Mouse (Mus musculus) embryo, embryonic 9.5 days (tissue): ENCODE measurements around the gene Mcm7.
A peak's percentile ranks its signal among the peaks of the same experiment; 100 is the strongest.
"Not testable (repeated sequence)": the region's sequence is repeated elsewhere in the genome, so short reads cannot be mapped to it uniquely, and the experiment has no call there.

ENCODE experiments used
- DNase-seq: peaks from one replicate; pipeline ENCODE4 v3.0.0-alpha.2; 2017; ENCODE audit errors: extremely low spot score

Gene Mcm7

GRCm38 (mm10) chr5:138171695-138172491 lies at the start of gene Mcm7, which contains the start of gene Ap4m1:
Mcm7 (minus strand) TSS chr5:138172422.
Ap4m1 (plus strand) TSS chr5:138172002.
- peak; percentile 92 for DNase-seq

- no peak for DNase-seq
Measured at GRCm38 (mm10) chr5:138219864-138220263, 47.6 kb upstream of the Mcm7 start.

GRCm38 (mm10) chr5:138216632-138217031 lies 44.4 kb upstream of the Mcm7 start:
- DNase-seq: not testable (repeated sequence)

GRCm38 (mm10) chr5:138207873-138208272 lies 35.7 kb upstream of the Mcm7 start:
- no peak for DNase-seq

- DNase-seq: no peak
Measured at GRCm38 (mm10) chr5:138207253-138207652, 35.0 kb upstream of the Mcm7 start.

GRCm38 (mm10) chr5:138202086-138202485 lies 29.9 kb upstream of the Mcm7 start:
- DNase-seq: no peak

GRCm38 (mm10) chr5:138199576-138199975 lies 27.4 kb upstream of the Mcm7 start:
- DNase-seq: no peak

GRCm38 (mm10) chr5:138195463-138195862 lies 23.2 kb upstream of the Mcm7 start:
- DNase-seq: no peak

- peak; percentile 61 for DNase-seq
Measured at GRCm38 (mm10) chr5:138194755-138195345, 22.6 kb upstream of the Mcm7 start.

GRCm38 (mm10) chr5:138193771-138194727 lies 21.8 kb upstream of the Mcm7 start, which contains the start of gene Mblac1:
Mblac1 (plus strand) TSS chr5:138194314.
- DNase-seq: peak; percentile 92

GRCm38 (mm10) chr5:138187661-138188306 lies 15.6 kb upstream of the Mcm7 start:
- peak; percentile 72 for DNase-seq

GRCm38 (mm10) chr5:138186950-138187638 lies 14.9 kb upstream of the Mcm7 start, which contains the start of the genes Taf6 and Cnpy4:
Taf6 (minus strand) TSS chr5:138187451.
Cnpy4 (plus strand) TSS chr5:138187485.
- DNase-seq: peak; percentile 88

GRCm38 (mm10) chr5:138173217-138173616 lies 995 bp upstream of the Mcm7 start:
- DNase-seq: no peak

- peak; percentile 97 for DNase-seq
Measured at GRCm38 (mm10) chr5:138170936-138171561, 1.2 kb downstream of the Mcm7 start.

GRCm38 (mm10) chr5:138165594-138165993 lies 6.6 kb downstream of the Mcm7 start:
- no peak for DNase-seq

- no peak for DNase-seq
Measured at GRCm38 (mm10) chr5:138163610-138164009, 8.6 kb downstream of the Mcm7 start.

GRCm38 (mm10) chr5:138163046-138163445 lies 9.2 kb downstream of the Mcm7 start:
- no peak for DNase-seq

- peak; percentile 95 for DNase-seq
Measured at GRCm38 (mm10) chr5:138160842-138161665, 11.2 kb downstream of the Mcm7 start, which contains the start of gene Cops6. Cops6 (plus strand) TSS chr5:138161071.

- DNase-seq: no peak
Measured at GRCm38 (mm10) chr5:138160224-138160762, 11.9 kb downstream of the Mcm7 start.
